Mouse (Mus musculus): ENCODE results near the gene Igfbp5. TPM values are rescaled to one million over a fixed set of nuclear protein-coding genes. Genes with fewer than 3 reads are reported as not detected.
A peak's percentile ranks its signal among the peaks of the same experiment; 100 is the strongest.

Igfbp5 gene
- polyA plus RNA-seq, 1 experiment = 691 TPM

DNA sequence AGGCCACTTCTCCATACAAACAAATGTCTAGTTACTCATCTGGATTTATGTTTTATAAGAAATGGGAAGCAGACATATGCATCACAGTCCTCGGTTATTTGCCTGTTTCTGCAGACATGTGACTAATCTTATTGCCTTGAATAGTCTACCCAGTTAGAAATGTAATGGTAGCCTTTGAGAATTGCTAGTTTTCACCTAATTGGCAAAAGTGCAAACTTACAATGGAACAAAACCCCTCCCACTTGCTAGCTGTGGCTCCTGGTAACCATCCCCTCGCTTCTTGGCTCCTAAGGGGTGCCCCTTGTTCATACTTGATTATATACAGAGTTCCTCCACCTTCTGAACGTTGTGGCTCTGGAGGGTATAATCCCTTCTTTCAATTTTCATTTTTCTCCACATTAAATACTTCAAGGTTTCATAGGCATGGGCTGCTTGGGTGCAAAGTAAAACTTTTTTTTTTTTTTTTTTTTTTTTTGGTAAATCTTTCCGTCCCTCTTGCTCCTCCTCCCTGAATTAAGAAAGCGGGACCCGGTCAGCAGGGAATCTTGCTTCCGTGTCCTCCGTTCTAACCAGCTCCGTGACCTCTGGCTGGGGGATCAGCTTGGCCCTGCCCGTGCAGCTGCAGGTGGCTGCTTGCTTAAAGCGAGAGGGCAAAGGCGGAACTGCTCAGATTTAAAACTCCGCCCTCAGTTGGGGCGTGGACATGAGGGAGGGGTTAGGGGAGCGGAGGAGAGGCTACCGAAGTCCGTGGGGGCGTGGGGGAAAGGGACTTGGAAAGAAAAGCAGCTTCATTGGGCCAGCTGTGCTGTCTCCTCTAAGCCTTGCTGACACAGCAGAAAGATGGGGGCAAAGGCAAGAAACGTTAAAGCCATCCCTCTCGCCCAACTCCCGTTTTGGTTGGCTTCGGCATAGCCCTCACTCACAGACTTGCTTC, 4.7 kb downstream of the Igfbp5 start:
- Histone ChIP-seq H3K4me3 (peak overlapping the region; percentile 97), H3K36me3 (ENCODE audit: control insufficient read depth, insufficient read depth) (peaks cover 21% of the 10 kb centered on the region), H3K27me3 (ENCODE audit: control insufficient read depth, insufficient read depth, insufficient read length) (no peaks in the 10 kb centered on the region), H3ac (ENCODE audit: control insufficient read depth, insufficient read length) (no peak overlapping the region), H3K79me2 (ENCODE audit: control insufficient read depth, insufficient read depth) (peaks cover 46% of the 10 kb centered on the region), H3K4me2 (ENCODE audit: low read depth) (peak overlapping the region; percentile 94)
- peak; percentile 55 for TF ChIP-seq POLR2AphosphoS2 (IDR thresholded peaks at IDR 0.05; ENCODE audit: insufficient read length, low read depth)
- TF ChIP-seq CEBPB (IDR thresholded peaks at IDR 0.05; ENCODE audit: insufficient read depth, poor library complexity, severe bottlenecking) = no peak
- peak in 1 of 3 experiments; percentile 17 for TF ChIP-seq MYOD1 (IDR thresholded peaks at IDR 0.05; ENCODE audit: control insufficient read depth in 1 of 3, insufficient read length in 2 of 3, low read depth in 2 of 3)
- TF ChIP-seq USF1 (IDR thresholded peaks at IDR 0.05; ENCODE audit: low read depth) = no peak
- peak; percentile 36 for TF ChIP-seq POLR2A (IDR thresholded peaks at IDR 0.05; ENCODE audit: insufficient read length, low read depth)
- no peak for TF ChIP-seq TCF3 (IDR thresholded peaks at IDR 0.05; ENCODE audit: insufficient read length, low read depth)
- no peak for TF ChIP-seq TCF12 (IDR thresholded peaks at IDR 0.05; ENCODE audit: insufficient read depth, poor library complexity, severe bottlenecking)
- no peak for TF ChIP-seq SRF (IDR thresholded peaks at IDR 0.05; ENCODE audit: control insufficient read depth, insufficient read length, low read depth)
- TF ChIP-seq MAX (IDR thresholded peaks at IDR 0.05; ENCODE audit: low read depth) = no peak
- no peak for TF ChIP-seq MYOG (IDR thresholded peaks at IDR 0.05; ENCODE audit: control insufficient read depth in 1 of 3, insufficient read depth in 1 of 3, insufficient read length in 2 of 3, low read depth in 2 of 3)
- TF ChIP-seq REST (IDR thresholded peaks at IDR 0.05; ENCODE audit: insufficient read depth, insufficient read length) = no peak
- no peak for TF ChIP-seq E2F4 (IDR thresholded peaks at IDR 0.05; ENCODE audit: insufficient read depth)

DNA sequence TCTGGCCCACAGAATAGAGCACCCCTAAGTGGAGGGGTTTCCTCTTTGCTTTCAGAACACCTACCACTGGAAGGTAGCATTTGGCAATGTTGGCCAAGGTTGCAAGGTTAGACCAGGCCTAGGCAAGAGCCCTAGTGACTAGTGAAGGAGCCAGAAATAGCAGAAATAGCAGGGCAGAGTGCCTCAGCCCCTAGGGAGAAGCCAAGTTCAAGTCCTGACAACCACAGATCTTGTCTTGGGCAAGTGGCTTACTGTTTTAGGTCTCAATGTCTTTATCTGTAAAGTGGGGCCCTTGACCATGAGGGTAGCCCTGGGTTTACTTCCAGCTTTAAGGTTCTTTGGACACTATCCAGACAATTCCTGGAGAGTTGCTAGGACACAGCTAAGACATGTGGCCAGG, 5.4 kb downstream of the Igfbp5 start:
- no peak overlapping the region for H3ac ChIP-seq (ENCODE audit: control insufficient read depth, insufficient read length)
- H3K79me2 ChIP-seq (ENCODE audit: control insufficient read depth, insufficient read depth) = peaks cover 44% of the 10 kb centered on the region
- H3K36me3 ChIP-seq (ENCODE audit: control insufficient read depth, insufficient read depth) = peaks cover 24% of the 10 kb centered on the region
- peak overlapping the region; percentile 94 for H3K4me2 ChIP-seq (ENCODE audit: low read depth)
- no peaks in the 10 kb centered on the region for H3K27me3 ChIP-seq (ENCODE audit: control insufficient read depth, insufficient read depth, insufficient read length)
- TF ChIP-seq POLR2A (IDR thresholded peaks at IDR 0.05; ENCODE audit: insufficient read length, low read depth) (peak; percentile 4), POLR2AphosphoS2 (IDR thresholded peaks at IDR 0.05; ENCODE audit: insufficient read length, low read depth) (peak; percentile 62), USF1 (IDR thresholded peaks at IDR 0.05; ENCODE audit: low read depth) (no peak), TCF12 (IDR thresholded peaks at IDR 0.05; ENCODE audit: insufficient read depth, poor library complexity, severe bottlenecking) (no peak)
- peak overlapping the region; percentile 97 for H3K4me3 ChIP-seq

DNA sequence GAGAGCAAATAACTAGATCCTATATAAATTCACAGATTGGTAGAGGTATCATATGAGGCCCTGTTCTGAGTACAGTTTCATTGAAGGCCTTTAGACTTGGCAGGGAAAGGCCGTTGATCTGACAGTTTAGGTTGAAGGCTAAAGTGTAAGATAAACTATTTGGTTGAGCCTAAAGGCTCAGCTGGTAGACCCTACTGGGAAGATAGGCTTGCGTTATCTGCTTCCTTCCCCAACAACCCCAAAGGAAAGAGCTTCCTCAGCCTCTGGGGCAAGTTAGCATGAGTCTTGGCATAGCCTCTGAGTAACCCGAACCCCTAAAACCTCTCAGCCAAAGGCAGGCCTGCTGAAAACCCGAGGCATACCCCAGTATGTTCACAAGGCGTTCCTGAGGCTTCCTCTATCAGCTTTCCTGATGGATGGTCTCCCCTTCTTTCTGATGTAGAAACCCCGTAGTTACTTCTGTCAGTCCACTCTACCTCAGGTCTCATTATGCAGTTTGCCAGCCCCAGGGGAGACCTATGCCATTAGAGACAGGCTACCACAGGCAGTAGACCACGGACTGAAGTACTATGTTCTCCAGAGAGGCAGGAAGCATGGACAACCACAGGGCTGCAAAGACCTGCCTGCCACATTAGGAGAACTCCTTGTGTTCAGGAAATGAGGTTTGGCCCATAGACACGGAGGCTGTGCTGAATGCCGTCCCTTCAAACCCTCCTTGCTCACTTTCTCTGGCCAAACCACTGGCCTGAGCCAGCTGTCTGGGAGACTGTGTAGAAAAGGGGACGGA, 6.1 kb downstream of the Igfbp5 start:
- peaks cover 39% of the 10 kb centered on the region for H3K79me2 ChIP-seq (ENCODE audit: control insufficient read depth, insufficient read depth)
- no peak overlapping the region for H3K4me3 ChIP-seq
- peak overlapping the region; percentile 94 for H3K4me2 ChIP-seq (ENCODE audit: low read depth)
- no peak for TF ChIP-seq MAX (IDR thresholded peaks at IDR 0.05; ENCODE audit: low read depth)
- no peak for TF ChIP-seq REST (IDR thresholded peaks at IDR 0.05; ENCODE audit: insufficient read depth, insufficient read length)
- TF ChIP-seq MYOG (IDR thresholded peaks at IDR 0.05; ENCODE audit: control insufficient read depth in 1 of 3, insufficient read depth in 1 of 3, insufficient read length in 2 of 3, low read depth in 2 of 3) = no peak
- TF ChIP-seq POLR2A (IDR thresholded peaks at IDR 0.05; ENCODE audit: insufficient read length, low read depth) = peak; percentile 13
- no peak for TF ChIP-seq USF1 (IDR thresholded peaks at IDR 0.05; ENCODE audit: low read depth)
- no peak for TF ChIP-seq TCF12 (IDR thresholded peaks at IDR 0.05; ENCODE audit: insufficient read depth, poor library complexity, severe bottlenecking)
- no peak for TF ChIP-seq CEBPB (IDR thresholded peaks at IDR 0.05; ENCODE audit: insufficient read depth, poor library complexity, severe bottlenecking)
- TF ChIP-seq E2F4 (IDR thresholded peaks at IDR 0.05; ENCODE audit: insufficient read depth) = no peak
- no peak for TF ChIP-seq SRF (IDR thresholded peaks at IDR 0.05; ENCODE audit: control insufficient read depth, insufficient read length, low read depth)
- TF ChIP-seq POLR2AphosphoS2 (IDR thresholded peaks at IDR 0.05; ENCODE audit: insufficient read length, low read depth) = peak; percentile 56
- no peak for TF ChIP-seq TCF3 (IDR thresholded peaks at IDR 0.05; ENCODE audit: insufficient read length, low read depth)
- TF ChIP-seq MYOD1 (IDR thresholded peaks at IDR 0.05; ENCODE audit: control insufficient read depth in 1 of 3, insufficient read length in 2 of 3, low read depth in 2 of 3) = no peak
- no peaks in the 10 kb centered on the region for H3K27me3 ChIP-seq (ENCODE audit: control insufficient read depth, insufficient read depth, insufficient read length)
- peaks cover 27% of the 10 kb centered on the region for H3K36me3 ChIP-seq (ENCODE audit: control insufficient read depth, insufficient read depth)
- H3ac ChIP-seq (ENCODE audit: control insufficient read depth, insufficient read length) = no peak overlapping the region

DNA sequence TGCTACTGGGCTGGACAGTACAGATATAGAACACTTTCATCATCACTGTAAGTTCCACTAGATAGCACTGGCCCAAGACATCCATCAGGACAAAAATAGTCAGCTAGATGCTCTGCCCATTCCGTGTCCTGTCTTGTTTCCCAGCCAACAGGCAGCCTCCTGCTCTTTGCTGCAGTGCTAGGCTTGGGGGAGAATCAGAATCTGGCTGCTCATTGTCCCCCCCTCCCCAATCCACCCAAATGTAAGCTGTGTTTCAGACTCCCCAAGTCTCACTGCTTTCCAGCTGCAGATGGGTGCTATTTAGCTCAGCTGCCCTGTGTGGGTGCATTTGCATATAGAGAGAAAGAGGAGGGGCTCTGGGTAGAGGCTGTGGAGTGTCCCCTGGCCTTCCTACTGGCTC, 7.3 kb downstream of the Igfbp5 start:
- Histone ChIP-seq H3K4me2 (ENCODE audit: low read depth) (peak overlapping the region; percentile 94), H3K79me2 (ENCODE audit: control insufficient read depth, insufficient read depth) (peaks cover 29% of the 10 kb centered on the region), H3ac (ENCODE audit: control insufficient read depth, insufficient read length) (no peak overlapping the region), H3K27me3 (ENCODE audit: control insufficient read depth, insufficient read depth, insufficient read length) (no peaks in the 10 kb centered on the region), H3K36me3 (ENCODE audit: control insufficient read depth, insufficient read depth) (peaks cover 40% of the 10 kb centered on the region), H3K4me3 (no peak overlapping the region)
- peak; percentile 33 for TF ChIP-seq POLR2A (IDR thresholded peaks at IDR 0.05; ENCODE audit: insufficient read length, low read depth)
- no peak for TF ChIP-seq MAX (IDR thresholded peaks at IDR 0.05; ENCODE audit: low read depth)
- TF ChIP-seq POLR2AphosphoS2 (IDR thresholded peaks at IDR 0.05; ENCODE audit: insufficient read length, low read depth) = peak; percentile 90
- TF ChIP-seq USF1 (IDR thresholded peaks at IDR 0.05; ENCODE audit: low read depth) = no peak
- TF ChIP-seq TCF3 (IDR thresholded peaks at IDR 0.05; ENCODE audit: insufficient read length, low read depth) = no peak
- no peak for TF ChIP-seq SRF (IDR thresholded peaks at IDR 0.05; ENCODE audit: control insufficient read depth, insufficient read length, low read depth)
- no peak for TF ChIP-seq MYOD1 (IDR thresholded peaks at IDR 0.05; ENCODE audit: control insufficient read depth in 1 of 3, insufficient read length in 2 of 3, low read depth in 2 of 3)
- TF ChIP-seq MYOG (IDR thresholded peaks at IDR 0.05; ENCODE audit: control insufficient read depth in 1 of 3, insufficient read depth in 1 of 3, insufficient read length in 2 of 3, low read depth in 2 of 3) = no peak
- TF ChIP-seq E2F4 (IDR thresholded peaks at IDR 0.05; ENCODE audit: insufficient read depth) = no peak
- TF ChIP-seq REST (IDR thresholded peaks at IDR 0.05; ENCODE audit: insufficient read depth, insufficient read length) = no peak
- no peak for TF ChIP-seq TCF12 (IDR thresholded peaks at IDR 0.05; ENCODE audit: insufficient read depth, poor library complexity, severe bottlenecking)
- TF ChIP-seq CEBPB (IDR thresholded peaks at IDR 0.05; ENCODE audit: insufficient read depth, poor library complexity, severe bottlenecking) = no peak
